Mouse (Mus musculus) retina, embryonic 14.5 days (tissue): ENCODE data around the gene Aff4.
A peak's percentile ranks its signal among the peaks of the same experiment; 100 is the strongest.
"Not testable (repeated sequence)": the region's sequence is repeated elsewhere in the genome, so short reads cannot be mapped to it uniquely, and the experiment has no call there.

Experiments
- DNase-seq: peaks from one replicate; pipeline ENCODE4 v3.0.0-alpha.2; 2015; ENCODE audit warnings: low spot score

The Aff4 gene

DNA sequence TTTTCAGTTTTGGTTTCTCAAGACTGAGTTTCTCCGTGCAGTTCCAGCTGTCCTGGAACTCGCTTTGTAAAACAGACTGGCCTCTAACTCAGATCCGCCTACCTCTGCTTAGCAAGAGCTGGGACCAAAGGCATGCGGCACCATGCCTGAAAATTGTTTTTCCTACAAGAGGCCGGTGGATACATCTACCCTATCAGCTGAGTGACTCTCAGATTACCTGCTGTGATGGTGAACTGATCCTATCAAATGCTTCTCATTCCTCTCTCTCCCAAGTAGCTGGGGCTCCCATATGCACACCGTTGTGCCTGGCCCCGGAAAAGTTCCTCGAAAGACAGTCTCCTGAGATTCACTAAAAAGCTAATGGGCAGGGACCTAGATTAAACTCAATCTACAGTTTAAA is 12.9 kb upstream of the Aff4 start:
- no peak for DNase-seq

DNA sequence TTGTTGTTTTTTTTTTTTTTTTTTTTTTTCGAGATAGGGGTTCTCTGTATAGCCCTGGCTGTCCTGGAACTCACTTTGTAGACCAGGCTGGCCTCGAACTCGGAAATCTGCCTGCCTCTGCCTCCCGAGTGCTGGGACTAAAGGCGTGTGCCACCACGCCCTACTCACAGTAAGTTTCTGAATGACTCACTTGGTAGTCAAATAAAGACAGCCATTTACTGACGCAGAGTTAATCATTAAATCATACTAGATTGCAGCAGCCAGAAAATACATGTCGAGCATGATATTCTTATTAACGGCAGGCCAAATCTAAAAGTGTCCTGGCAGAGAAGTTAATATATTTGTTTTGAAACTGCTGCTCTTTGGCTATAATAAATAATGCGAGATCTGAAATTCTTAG is 9.6 kb upstream of the Aff4 start:
- DNase-seq: not testable (repeated sequence)

DNA sequence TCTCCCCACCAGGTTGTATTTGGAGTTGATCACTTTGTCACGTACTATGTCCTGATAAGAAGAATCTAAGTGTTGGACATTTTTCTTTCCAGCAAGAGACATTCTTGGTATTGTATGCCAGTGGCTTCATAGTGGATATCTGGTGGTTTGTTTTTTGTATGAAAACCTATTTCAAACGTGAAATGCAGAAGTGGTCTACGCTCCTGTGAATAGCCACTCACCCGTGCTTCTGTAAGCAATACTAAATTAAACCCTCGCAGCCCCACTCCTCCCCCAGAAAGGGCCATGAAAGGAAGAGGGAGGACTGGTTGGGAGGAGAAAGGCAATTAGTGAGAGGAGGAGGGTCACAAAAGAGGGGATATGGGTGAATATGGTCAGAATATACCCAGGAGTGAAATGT is 7.9 kb upstream of the Aff4 start:
- DNase-seq: no peak

- no peak for DNase-seq
Measured at GRCm38 (mm10) chr11:53345328-53345727, 5.3 kb upstream of the Aff4 start.

DNA sequence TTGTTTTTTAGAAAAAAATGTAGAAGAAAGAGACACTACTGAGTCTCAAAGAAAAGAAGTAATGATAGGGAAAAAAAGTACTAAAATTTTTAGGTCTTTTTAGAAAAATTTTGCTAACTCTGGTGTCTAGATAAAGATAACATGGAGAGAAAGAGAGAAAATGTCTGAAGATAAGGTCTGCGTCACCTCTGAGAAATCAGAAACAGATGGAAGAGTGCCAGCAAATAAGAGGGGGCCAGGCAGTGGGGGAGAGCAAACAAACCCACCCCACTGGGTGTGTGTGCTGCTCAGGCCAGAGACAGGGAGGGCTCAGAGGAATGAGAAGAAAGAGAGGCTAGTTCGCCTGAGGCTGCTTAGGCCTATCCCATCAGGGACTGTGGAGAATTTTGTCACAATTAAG is 4.9 kb upstream of the Aff4 start:
- no peak for DNase-seq

GRCm38 (mm10) chr11:53351224-53351942 is 750 bp downstream of the Aff4 start:
- peak; percentile 77 for DNase-seq

DNA sequence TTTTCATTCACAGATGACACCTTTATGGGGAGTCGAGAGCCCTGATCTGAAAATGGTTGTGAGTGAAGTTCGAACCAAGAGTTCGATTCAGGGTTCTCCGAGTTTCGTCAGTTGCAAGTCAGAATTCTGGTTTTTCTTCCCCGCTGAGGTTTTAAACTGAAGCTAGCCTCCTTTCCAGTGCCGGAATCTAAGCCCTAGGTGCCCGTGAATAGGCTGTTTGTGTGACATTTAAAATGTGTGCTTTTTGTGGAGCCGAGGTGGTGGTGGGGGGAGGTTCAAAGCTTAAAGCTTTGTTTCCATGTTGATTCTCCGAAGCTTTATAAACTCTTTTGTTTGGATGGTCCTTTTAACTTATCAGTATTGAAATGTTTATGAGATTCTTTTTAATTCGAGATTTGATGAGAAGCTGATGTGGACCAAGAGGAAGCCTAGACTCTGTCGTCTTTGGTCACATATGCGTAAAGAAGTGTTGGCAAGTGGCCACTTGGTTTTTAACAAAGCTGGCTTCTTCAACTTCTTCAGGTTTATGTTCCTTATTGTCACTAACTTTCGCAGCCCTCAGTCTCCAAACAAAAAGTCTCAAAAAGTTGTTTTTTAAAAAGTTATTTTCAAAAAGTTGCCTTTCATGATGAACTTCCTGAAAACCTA is 1.4 kb downstream of the Aff4 start:
- DNase-seq: peak; percentile 20

DNA sequence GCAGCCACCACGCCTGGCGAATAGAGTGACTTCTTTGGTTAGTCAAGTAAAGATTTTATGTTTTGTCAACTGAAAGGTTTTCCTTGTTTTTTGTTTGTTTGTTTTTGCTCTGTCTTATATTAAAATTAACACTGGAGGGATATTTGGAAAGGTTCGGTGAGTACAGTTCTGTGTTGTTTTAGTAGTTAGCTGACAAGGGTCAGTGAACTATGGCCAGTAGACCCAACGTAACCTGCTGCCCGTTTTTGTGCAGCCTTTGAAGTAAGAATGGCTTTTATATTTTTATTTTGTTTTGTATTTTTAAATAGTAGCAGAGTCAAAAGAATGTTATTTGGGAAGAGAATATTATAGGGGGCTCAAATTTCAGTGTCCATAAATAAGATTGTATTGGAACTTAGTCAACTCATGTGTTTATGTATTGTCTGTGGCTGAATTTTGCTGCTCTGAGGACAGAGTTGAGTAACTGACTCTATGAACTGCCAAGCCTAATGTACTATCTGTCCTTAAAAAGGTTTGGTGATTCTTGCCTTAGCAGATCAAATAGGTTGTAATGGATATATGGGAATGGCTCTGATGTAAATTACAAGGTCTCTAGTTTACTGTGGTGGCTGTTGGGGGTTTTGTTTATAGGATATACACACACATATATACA is 8.0 kb downstream of the Aff4 start:
- DNase-seq: no peak

DNA sequence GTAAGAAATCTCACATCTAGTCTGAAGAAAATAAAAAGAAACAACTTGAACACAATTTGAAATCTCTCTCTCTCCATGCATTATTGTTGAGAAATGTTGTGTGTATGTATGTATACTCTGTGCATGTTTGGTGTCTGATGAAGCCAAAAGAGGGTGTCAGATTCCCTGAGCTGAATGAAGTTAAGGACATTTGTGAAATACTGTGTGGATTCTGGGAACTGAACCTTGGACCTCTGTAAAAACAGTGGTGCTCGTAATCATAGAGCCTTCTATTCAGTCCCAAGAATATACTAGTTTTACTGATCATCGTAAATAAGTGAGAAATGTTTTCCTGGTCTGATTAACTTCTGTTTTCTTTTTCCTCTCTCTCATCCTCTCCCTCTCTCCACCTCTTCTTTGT is 16.4 kb downstream of the Aff4 start:
- no peak for DNase-seq

DNA sequence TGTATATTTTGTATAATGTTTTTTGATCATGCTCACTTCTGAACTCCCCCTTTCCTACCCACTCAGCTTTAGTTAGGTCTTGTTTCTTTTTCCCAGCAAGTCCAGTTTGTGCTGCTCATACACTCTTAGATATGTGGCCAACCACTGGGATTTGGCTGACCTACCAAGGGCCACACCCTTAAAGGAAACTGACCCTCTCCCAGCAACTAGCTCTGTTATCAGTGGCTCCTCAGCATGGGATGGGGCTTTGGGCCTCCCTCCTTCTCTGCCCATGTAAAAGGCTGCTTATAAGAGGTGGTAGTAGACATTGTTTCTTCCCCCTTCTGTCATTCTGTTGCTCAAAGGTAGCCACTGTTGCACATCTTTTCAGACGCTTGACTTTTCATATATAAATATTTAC is 28.3 kb downstream of the Aff4 start:
- DNase-seq: no peak

DNA sequence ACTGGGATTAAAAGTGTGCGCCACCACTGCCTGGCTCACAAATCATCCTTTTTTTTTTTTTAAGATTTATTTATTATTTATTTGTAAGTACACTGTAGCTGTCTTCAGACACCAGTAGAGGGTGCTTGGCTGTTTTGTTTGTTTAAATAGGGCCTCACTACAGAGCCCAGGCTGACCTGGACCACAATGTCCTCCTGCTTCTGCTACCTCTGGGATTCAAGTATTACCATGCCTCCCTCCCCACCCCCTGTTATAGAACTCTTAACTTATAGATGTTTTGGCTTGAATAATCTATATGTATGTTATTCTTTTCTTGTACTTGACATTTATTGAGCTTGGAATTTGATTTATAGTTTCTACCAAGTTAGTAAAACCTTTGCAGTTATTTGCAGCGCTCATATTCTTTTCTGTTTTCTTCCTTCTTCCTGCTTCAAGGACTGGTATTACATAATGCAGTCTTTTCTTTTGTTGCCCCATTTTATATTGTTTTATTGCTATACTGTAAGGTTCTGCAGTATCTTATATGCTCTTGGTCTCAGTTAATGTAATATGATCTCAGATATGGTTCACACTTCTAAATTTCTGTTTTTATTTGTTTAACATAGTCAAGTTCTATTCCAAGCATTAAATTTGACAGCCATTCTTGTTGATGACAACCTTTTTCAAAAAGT is 33.3 kb downstream of the Aff4 start:
- no peak for DNase-seq

DNA sequence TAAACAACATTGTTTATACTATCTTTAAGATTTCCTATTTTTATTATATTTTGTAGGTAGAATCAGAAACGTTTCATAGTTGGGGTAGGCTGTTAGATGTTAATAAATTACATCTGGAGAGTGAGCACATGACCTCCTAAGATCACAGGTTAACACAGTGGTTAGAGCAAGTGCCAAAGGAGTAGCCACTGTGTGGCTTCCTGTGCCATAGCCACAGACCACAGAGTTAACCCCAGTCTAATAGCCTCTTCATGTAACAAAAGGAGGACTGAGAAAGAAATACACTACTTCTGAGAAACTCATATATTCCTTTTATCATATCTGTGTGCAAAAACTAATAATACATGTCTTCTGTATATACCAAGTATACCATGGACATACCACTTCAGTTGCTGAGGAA is 43.2 kb downstream of the Aff4 start:
- no peak for DNase-seq

- DNase-seq: no peak
Measured at GRCm38 (mm10) chr11:53403638-53404037, 53.0 kb downstream of the Aff4 start.

GRCm38 (mm10) chr11:53411738-53412137 is 61.1 kb downstream of the Aff4 start:
- peak; percentile 67 for DNase-seq

DNA sequence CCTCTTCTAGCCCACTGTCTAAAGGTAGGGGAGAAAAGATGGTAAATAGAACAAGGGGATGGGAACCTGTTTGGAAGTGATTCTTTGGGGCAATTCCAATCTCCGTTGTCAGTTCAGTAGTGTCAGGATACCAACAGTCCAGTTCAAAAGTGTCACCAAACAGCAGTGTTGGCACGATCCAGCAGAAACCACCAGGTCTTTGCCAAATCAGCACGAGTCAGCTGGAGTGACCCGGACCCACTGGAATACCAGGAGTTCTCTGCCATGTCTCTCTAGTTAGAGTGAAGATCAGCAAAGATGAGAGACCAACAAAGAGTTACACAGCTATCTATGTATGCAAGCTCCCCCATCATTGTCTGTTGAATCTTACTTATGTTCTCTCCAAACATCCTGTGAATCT is 63.2 kb downstream of the Aff4 start:
- no peak for DNase-seq

DNA sequence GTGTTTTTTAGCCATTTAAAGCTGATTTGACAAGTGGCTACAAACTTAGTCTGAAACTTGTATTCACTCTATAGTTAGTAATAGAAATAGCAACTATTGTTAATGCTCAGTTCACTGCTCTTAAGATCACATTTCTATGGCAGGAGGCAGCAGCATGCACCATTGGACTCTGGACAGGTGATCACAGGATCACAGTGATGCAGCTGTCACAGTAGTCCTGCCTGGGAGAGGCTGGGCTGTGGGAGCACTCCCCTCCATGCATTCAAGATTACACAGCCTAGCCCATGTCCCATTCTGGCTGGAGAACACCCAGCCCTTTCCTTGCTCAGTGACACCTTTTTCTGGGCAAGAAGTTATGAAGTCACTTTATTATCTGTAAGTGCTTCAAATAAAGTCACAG is 67.4 kb downstream of the Aff4 start:
- DNase-seq: no peak

- no peak for DNase-seq
Measured at GRCm38 (mm10) chr11:53423036-53423435, 72.4 kb downstream of the Aff4 start, which contains the start of gene Leap2. TSS of gene Leap2 (minus strand) at chr11:53423170.

- no peak for DNase-seq
Measured at GRCm38 (mm10) chr11:53424826-53425225, 74.2 kb downstream of the Aff4 start.

GRCm38 (mm10) chr11:53425251-53425650 is 74.6 kb downstream of the Aff4 start:
- DNase-seq: no peak

DNA sequence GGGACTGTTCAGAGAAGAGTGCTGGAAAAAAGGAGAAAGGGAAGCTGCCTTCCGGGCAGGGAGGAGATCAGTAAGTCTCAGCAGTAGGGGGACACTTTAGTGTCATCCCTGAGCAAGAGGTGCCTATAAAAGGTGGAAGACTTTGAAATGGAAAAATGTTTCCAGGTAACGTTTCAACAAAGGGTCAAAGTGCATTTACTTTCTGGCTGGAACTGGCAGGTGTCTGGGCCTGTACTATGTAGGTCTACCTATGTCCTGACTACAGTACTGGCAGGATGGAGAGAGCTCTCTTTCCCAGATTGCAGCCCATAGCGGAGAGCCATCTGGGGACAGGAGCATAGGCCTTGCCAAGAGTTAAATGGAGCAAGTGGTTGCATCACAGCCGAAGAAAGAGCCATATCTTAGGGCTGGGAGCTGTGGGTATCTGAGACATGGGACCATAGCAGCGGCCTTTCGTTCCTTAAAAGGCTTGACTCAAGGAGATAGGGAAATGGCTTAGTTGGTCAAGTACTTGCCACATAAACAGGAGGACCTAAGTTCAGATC is 75.2 kb downstream of the Aff4 start:
- DNase-seq: no peak

- DNase-seq: not testable (repeated sequence)
Measured at GRCm38 (mm10) chr11:53426914-53427313, 76.3 kb downstream of the Aff4 start.

GRCm38 (mm10) chr11:53427993-53428715 is 77.5 kb downstream of the Aff4 start:
- no peak for DNase-seq
